Mouse (Mus musculus) spleen, adult 2 months (tissue): ENCODE data around the gene Fam71d. TPM values are rescaled to one million over a fixed set of nuclear protein-coding genes. Genes with fewer than 3 reads are reported as not detected.

Source experiments
- DNase-seq, 2 experiments: peaks; one replicate each; pipeline versions ENCODE4 v3.0.0 to v3.0.0-alpha.2; 2012 to 2021; ENCODE audit warnings: low spot score in 2 of 2, low read depth in 1 of 2
- H3K27ac ChIP-seq: fragments of 200-500 bp; 2 replicates; pipeline ENCODE4 v1.5.1; 2012; ENCODE audit warnings: low read length, inconsistent platforms; ENCODE audit not compliant: insufficient read depth
- H3K27me3 ChIP-seq: fragments of 200-500 bp; 2 replicates; pipeline ENCODE4 v1.6.1; 2012; ENCODE audit warnings: mild to moderate bottlenecking, moderate library complexity, low read length, inconsistent platforms; ENCODE audit not compliant: control insufficient read depth, insufficient read depth
- H3K36me3 ChIP-seq: fragments of 200-500 bp; 2 replicates; pipeline ENCODE4 v1.6.1; 2012; ENCODE audit warnings: mild to moderate bottlenecking, low read length, inconsistent platforms; ENCODE audit not compliant: control insufficient read depth, insufficient read depth
- H3K4me1 ChIP-seq: fragments of 200-500 bp; 2 replicates; pipeline ENCODE4 v1.6.1; 2011; ENCODE audit warnings: inconsistent platforms; ENCODE audit not compliant: control insufficient read depth, insufficient read depth, insufficient read length
- H3K4me3 ChIP-seq: fragments of 200-500 bp; 2 replicates; pipeline ENCODE4 v1.5.1; 2011; ENCODE audit warnings: mild to moderate bottlenecking, inconsistent platforms; ENCODE audit not compliant: insufficient read depth, insufficient read length; ENCODE audit errors: extremely low read depth
- CTCF ChIP-seq: fragments of 200-500 bp; IDR thresholded peaks from 2 replicates; pipeline ENCODE4 v1.5.1; 2011; ENCODE audit warnings: mild to moderate bottlenecking, inconsistent platforms; ENCODE audit not compliant: insufficient read depth, insufficient read length, insufficient replicate concordance; ENCODE audit errors: extremely low read depth
- POLR2A ChIP-seq: fragments of 200-500 bp; IDR thresholded peaks from 2 replicates; pipeline ENCODE4 v1.6.1; 2011; ENCODE audit warnings: low read depth, low read length, inconsistent platforms
- WGBS: fragments of 180-500 bp; shearing (Covaris S2); methylation state at CpG from one replicate; pipeline ENCODE4 v1.1.7; 2018; 5-methylcytosine and 5-hydroxymethylcytosine counted together
- polyA plus RNA-seq: library from polyadenylated mRNA; depleted of rRNA; stranded (reverse); fragments of >200 nt; gene quantifications from 2 replicates; pipeline ENCODE4 v1.2.3, GENCODE M21; 2012

The Fam71d gene
- polyA plus RNA-seq, 1 experiment = not detected

DNA sequence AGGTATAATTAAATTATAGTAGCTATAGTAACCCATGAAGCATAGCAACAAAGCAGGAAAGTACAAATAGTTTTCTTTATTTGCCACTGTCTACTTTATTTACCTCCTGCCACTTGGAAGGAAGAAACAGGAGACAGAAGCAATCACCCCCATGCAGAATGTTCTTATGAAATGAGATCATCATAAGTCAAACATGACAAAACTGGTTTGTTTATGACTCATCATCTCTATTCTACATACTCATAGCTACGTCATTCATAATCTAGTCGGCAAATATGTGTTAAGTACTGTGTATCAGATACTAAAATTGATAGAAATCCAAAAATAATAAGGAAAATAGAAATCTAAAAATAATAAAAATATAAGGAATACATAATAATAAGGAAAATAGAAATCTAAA lies 49.0 kb downstream of the Fam71d start:
- Histone ChIP-seq H3K27me3 (no peaks in the 10 kb centered on the region), H3K27ac (no peak overlapping the region), H3K36me3 (no peaks in the 10 kb centered on the region), H3K4me1 (no peaks in the 10 kb centered on the region), H3K4me3 (no peak overlapping the region)
- 91% methylated on average over 2 of the region's 2 CpGs for WGBS
- TF ChIP-seq CTCF (no peak), POLR2A (no peak)
- no peak for DNase-seq

- no peaks in the 10 kb centered on the region; the same call in 1 of the 2 replicates for H3K4me1 ChIP-seq
- TF ChIP-seq CTCF (no peak), POLR2A (no peak)
- H3K36me3 ChIP-seq = no peaks in the 10 kb centered on the region
- no peak for DNase-seq
- H3K4me3 ChIP-seq = no peak overlapping the region
- WGBS = 81% methylated on average over 6 of the region's 6 CpGs
- H3K27ac ChIP-seq = no peak overlapping the region
- no peaks in the 10 kb centered on the region for H3K27me3 ChIP-seq
Measured at GRCm38 (mm10) chr12:78746226-78746625, 54.9 kb downstream of the Fam71d start.

DNA sequence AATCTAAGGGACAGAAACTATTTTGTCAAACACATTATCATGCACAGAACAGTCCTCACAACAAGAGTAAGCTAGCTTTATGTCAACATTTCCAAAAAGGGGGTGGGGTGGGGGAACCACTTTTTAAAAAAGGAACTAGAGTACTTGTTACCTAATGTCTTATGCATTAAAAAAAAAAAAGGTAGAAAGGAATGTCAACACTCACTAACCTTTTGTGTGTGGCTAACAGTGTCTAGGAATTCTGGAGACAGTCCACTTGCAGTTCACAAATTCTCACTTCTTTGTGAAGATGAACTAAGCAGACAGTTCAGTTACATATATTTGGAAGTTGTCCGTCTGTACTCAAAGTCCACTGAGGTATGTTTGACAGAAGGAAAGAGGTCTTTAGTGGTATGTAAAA lies 56.1 kb downstream of the Fam71d start:
- Histone ChIP-seq H3K27ac (no peak overlapping the region), H3K27me3 (no peaks in the 10 kb centered on the region), H3K4me1 (no peaks in the 10 kb centered on the region; the same call in 1 of the 2 replicates), H3K4me3 (no peak overlapping the region), H3K36me3 (no peaks in the 10 kb centered on the region)
- no peak for DNase-seq
- no peak for TF ChIP-seq CTCF
- no peak for TF ChIP-seq POLR2A
- WGBS = 66% methylated on average over 1 of the region's 1 CpGs

DNA sequence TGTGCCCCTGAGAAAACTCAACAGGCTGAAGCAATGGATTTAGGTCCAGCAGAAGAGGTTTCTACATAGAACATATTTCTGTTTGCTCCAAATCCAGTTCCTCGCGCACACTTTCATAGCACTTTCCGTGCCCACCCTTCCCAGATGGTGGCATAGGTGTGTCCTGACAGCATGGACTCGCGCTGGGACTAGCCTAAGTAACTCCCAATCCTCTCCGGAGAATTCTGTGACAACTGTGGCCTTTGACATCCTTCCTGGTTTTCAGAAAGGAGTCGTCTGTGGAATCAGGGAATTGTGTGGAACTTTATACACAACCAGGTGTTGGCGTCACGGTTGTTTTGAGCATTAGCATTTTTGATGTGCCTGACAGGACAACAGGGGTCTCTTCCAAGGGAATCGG lies 56.8 kb downstream of the Fam71d start:
- no peaks in the 10 kb centered on the region for H3K36me3 ChIP-seq
- H3K4me3 ChIP-seq = peak overlapping the region; percentile 66
- TF ChIP-seq POLR2A (no peak), CTCF (no peak)
- WGBS = under 1% methylated on average over 10 of the region's 10 CpGs
- no peaks in the 10 kb centered on the region; the same call in 1 of the 2 replicates for H3K4me1 ChIP-seq
- peak in 1 of 2 experiments; percentile 5 for DNase-seq
- no peak overlapping the region for H3K27ac ChIP-seq
- H3K27me3 ChIP-seq = no peaks in the 10 kb centered on the region

- no peaks in the 10 kb centered on the region for H3K27me3 ChIP-seq
- H3K4me1 ChIP-seq = no peaks in the 10 kb centered on the region; the same call in 1 of the 2 replicates
- H3K36me3 ChIP-seq = no peaks in the 10 kb centered on the region
- peak within 1 kb of the TSS; percentile 72; the same call in 1 of the 2 replicates for H3K27ac ChIP-seq
- under 1% methylated on average over 93 of the region's 98 CpGs for WGBS
- TF ChIP-seq POLR2A = peak; percentile 17
- no peak for TF ChIP-seq CTCF
- H3K4me3 ChIP-seq = peak within 1 kb of the TSS; percentile 86
- DNase-seq = peak; percentile 91 to 93
Measured at GRCm38 (mm10) chr12:78748557-78749377, 57.4 kb downstream of the Fam71d start, which contains the start of gene Mpp5. Gene Mpp5, plus strand, starts transcription at chr12:78748907.

DNA sequence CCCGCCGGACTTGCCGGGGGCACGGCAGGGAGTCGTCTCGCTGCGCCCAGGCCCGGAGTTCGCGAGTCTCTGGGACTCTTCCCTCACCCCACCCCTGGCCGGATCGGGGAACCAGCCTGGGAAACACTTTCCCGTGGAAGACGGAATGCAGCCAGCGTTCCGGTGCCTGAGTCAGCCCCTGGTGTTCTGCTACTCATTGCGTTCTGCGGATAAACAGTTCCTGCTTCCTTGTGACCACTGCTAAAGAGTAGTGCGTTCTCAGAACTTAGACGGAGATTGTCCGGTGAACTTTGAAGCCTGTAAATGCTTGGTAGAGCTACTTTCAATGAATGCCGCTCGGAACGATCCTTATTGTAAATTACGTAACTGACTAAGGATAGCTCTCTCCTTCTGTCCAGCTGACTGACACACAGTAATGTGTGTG lies 58.1 kb downstream of the Fam71d start:
- TF ChIP-seq CTCF (no peak), POLR2A (no peak)
- peak overlapping the region; percentile 50; the same call in 1 of the 2 replicates for H3K27ac ChIP-seq
- 1% methylated on average over 25 of the region's 25 CpGs for WGBS
- H3K4me1 ChIP-seq = no peaks in the 10 kb centered on the region; the same call in 1 of the 2 replicates
- no peaks in the 10 kb centered on the region for H3K36me3 ChIP-seq
- peak in 1 of 2 experiments; percentile 25 for DNase-seq
- no peaks in the 10 kb centered on the region for H3K27me3 ChIP-seq
- peak overlapping the region; percentile 86 for H3K4me3 ChIP-seq

- no peak for TF ChIP-seq CTCF
- TF ChIP-seq POLR2A = no peak
- DNase-seq = no peak
- H3K36me3 ChIP-seq = no peaks in the 10 kb centered on the region
- H3K4me1 ChIP-seq = no peaks in the 10 kb centered on the region
- no peaks in the 10 kb centered on the region for H3K27me3 ChIP-seq
- H3K27ac ChIP-seq = no peak overlapping the region
- no peak overlapping the region for H3K4me3 ChIP-seq
Measured at GRCm38 (mm10) chr12:78761979-78762378, 70.6 kb downstream of the Fam71d start.
